Mouse (Mus musculus) MEL (cell line): ENCODE measurements around the gene Ism1. TPM values are rescaled to one million over a fixed set of nuclear protein-coding genes. Genes with fewer than 3 reads are reported as not detected.

Source experiments
- DNase-seq: peaks from one replicate; pipeline ENCODE4 v3.0.0; 2011; ENCODE audit warnings: low read depth, low spot score
- H3K27ac ChIP-seq: 2 replicates; pipeline ENCODE4 v1.5.1; 2012; ENCODE audit warnings: low read depth, mild to moderate bottlenecking, control low read depth, low read length, moderate library complexity; ENCODE audit not compliant: control insufficient read depth
- H3K27me3 ChIP-seq, 2 experiments: fragments of 150-350 bp in 1 of 2; sonication (generic) in 1 of 2; 2 replicates each; pipeline ENCODE4 v1.6.1; 2012; ENCODE audit warnings: low read length in 2 of 2, mild to moderate bottlenecking in 2 of 2, improper control_type of control experiment in 1 of 2, moderate library complexity in 1 of 2; ENCODE audit not compliant: insufficient read depth in 2 of 2, control insufficient read depth in 1 of 2
- H3K36me3 ChIP-seq, 2 experiments: 2 replicates each; pipeline ENCODE4 v1.6.1; 2012 to 2014; ENCODE audit warnings: low read length in 2 of 2, improper control_type of control experiment in 1 of 2, inconsistent platforms in 1 of 2, mild to moderate bottlenecking in 1 of 2; ENCODE audit not compliant: insufficient read depth in 2 of 2, control insufficient read depth in 1 of 2
- H3K4me1 ChIP-seq, 2 experiments: fragments of 150-350 bp in 1 of 2; sonication (generic) in 1 of 2; 2 replicates each; pipeline ENCODE4 v1.6.1; 2012; ENCODE audit warnings: low read length in 2 of 2, improper control_type of control experiment in 1 of 2, mild to moderate bottlenecking in 1 of 2; ENCODE audit not compliant: insufficient read depth in 2 of 2, control insufficient read depth in 1 of 2
- H3K4me3 ChIP-seq, 2 experiments: fragments of 150-350 bp in 1 of 2; sonication (generic) in 1 of 2; 2 replicates each; pipeline ENCODE4 v1.5.1; 2012; ENCODE audit warnings: low read depth in 2 of 2, low read length in 2 of 2, mild to moderate bottlenecking in 2 of 2, moderate library complexity in 2 of 2, control low read depth in 1 of 2, improper control_type of control experiment in 1 of 2; ENCODE audit not compliant: control insufficient read depth in 1 of 2, insufficient read depth in 1 of 2
- H3K79me2 ChIP-seq: 2 replicates; pipeline ENCODE4 v1.6.1; 2012; ENCODE audit warnings: mild to moderate bottlenecking, low read length, moderate library complexity; ENCODE audit not compliant: control insufficient read depth, poor library complexity, insufficient read depth
- H3K9ac ChIP-seq: 2 replicates; pipeline ENCODE4 v1.6.1; 2012; ENCODE audit warnings: low read depth, mild to moderate bottlenecking, control low read depth, low read length, moderate library complexity; ENCODE audit not compliant: control insufficient read depth, poor library complexity, severe bottlenecking
- H3K9me3 ChIP-seq: fragments of 150-350 bp; sonication (generic); replicated peaks from 2 replicates; pipeline ENCODE4 v1.6.1; 2012; ENCODE audit warnings: mild to moderate bottlenecking, low read length, improper control_type of control experiment, moderate library complexity; ENCODE audit not compliant: insufficient read depth
- BHLHE40 ChIP-seq: IDR thresholded peaks from 2 replicates; pipeline ENCODE4 v1.6.1; 2012; ENCODE audit warnings: low read depth, mild to moderate bottlenecking, inconsistent platforms, low read length, improper control_type of control experiment, borderline replicate concordance
- CTCF ChIP-seq, 3 experiments: IDR thresholded peaks in 2 of 3; conservative IDR thresholded peaks in 1 of 3; 2 replicates each; pipeline ENCODE4 v1.5.1; 2011 to 2012; ENCODE audit warnings: low read length in 3 of 3, low read depth in 2 of 3, mild to moderate bottlenecking in 2 of 3, improper control_type of control experiment in 1 of 3, inconsistent platforms in 1 of 3, mixed read lengths in 1 of 3, moderate library complexity in 1 of 3; ENCODE audit not compliant: control insufficient read depth in 1 of 3, insufficient read depth in 1 of 3, poor library complexity in 1 of 3, severe bottlenecking in 1 of 3
- ELF1 ChIP-seq: IDR thresholded peaks from 2 replicates; pipeline ENCODE4 v1.6.1; 2014; ENCODE audit warnings: low read depth, mild to moderate bottlenecking, inconsistent platforms, low read length, improper control_type of control experiment, moderate library complexity
- ETS1 ChIP-seq: IDR thresholded peaks from 2 replicates; pipeline ENCODE4 v1.6.1; 2012; ENCODE audit warnings: low read depth, mild to moderate bottlenecking, inconsistent platforms, low read length, improper control_type of control experiment, moderate library complexity
- GABPA ChIP-seq: IDR thresholded peaks from 2 replicates; pipeline ENCODE4 v1.6.1; 2012; ENCODE audit warnings: low read depth, mild to moderate bottlenecking, inconsistent platforms, low read length, improper control_type of control experiment, moderate library complexity
- GATA1 ChIP-seq: IDR thresholded peaks from 2 replicates; pipeline ENCODE4 v1.6.1; 2011; ENCODE audit warnings: low read depth, low read length, improper control_type of control experiment
- JUND ChIP-seq: IDR thresholded peaks from 2 replicates; pipeline ENCODE4 v1.6.1; 2011; ENCODE audit warnings: low read depth, mild to moderate bottlenecking, improper control_type of control experiment, low read length
- KAT2A ChIP-seq: conservative IDR thresholded peaks from 2 replicates; pipeline ENCODE4 v1.6.1; 2012; ENCODE audit warnings: low read depth, low read length, improper control_type of control experiment, inconsistent platforms
- MAX ChIP-seq: IDR thresholded peaks from 2 replicates; pipeline ENCODE4 v1.6.1; 2011; ENCODE audit warnings: low read length, improper control_type of control experiment
- NELFE ChIP-seq: IDR thresholded peaks from 2 replicates; pipeline ENCODE4 v1.6.1; 2011; ENCODE audit warnings: low read depth, low read length, improper control_type of control experiment
- POLR2A ChIP-seq, 2 experiments: IDR thresholded peaks; 2 replicates each; pipeline ENCODE4 v1.6.1; 2011 to 2012; ENCODE audit warnings: low read length in 2 of 2, mild to moderate bottlenecking in 2 of 2, control low read depth in 1 of 2, improper control_type of control experiment in 1 of 2, low read depth in 1 of 2, moderate library complexity in 1 of 2; ENCODE audit not compliant: control insufficient read depth in 1 of 2, insufficient read depth in 1 of 2, poor library complexity in 1 of 2
- RAD21 ChIP-seq: IDR thresholded peaks from 2 replicates; pipeline ENCODE4 v1.6.1; 2011; ENCODE audit warnings: mild to moderate bottlenecking, low read depth, low read length, improper control_type of control experiment
- SIN3A ChIP-seq: IDR thresholded peaks from 2 replicates; pipeline ENCODE4 v1.6.1; 2012; ENCODE audit warnings: low read length, improper control_type of control experiment, inconsistent platforms
- TAL1 ChIP-seq: IDR thresholded peaks from 2 replicates; pipeline ENCODE4 v1.6.1; 2012; ENCODE audit warnings: mild to moderate bottlenecking, inconsistent platforms, low read length, moderate library complexity, mixed read lengths
- UBTF ChIP-seq: IDR thresholded peaks from 2 replicates; pipeline ENCODE4 v1.6.1; 2012; ENCODE audit warnings: low read depth, mild to moderate bottlenecking, inconsistent platforms, low read length, improper control_type of control experiment, moderate library complexity, borderline replicate concordance; ENCODE audit not compliant: insufficient read depth
- ZC3H11A ChIP-seq: IDR thresholded peaks from 2 replicates; pipeline ENCODE4 v1.6.1; 2012; ENCODE audit warnings: low read depth, mild to moderate bottlenecking, inconsistent platforms, low read length, improper control_type of control experiment
- ZKSCAN1 ChIP-seq: IDR thresholded peaks from 2 replicates; pipeline ENCODE4 v1.6.1; 2012; ENCODE audit warnings: low read depth, mild to moderate bottlenecking, inconsistent platforms, low read length, improper control_type of control experiment, moderate library complexity
- polyA plus RNA-seq, 2 experiments: library from polyadenylated mRNA; stranded (reverse) in 1 of 2; unstranded in 1 of 2; fragments of >175 nt in 1 of 2; fragments of >200 nt in 1 of 2; gene quantifications; 2 replicates each; pipeline versions ENCODE4 v1.2.1 to v1.2.4; 2012; ENCODE audit warnings: low replicate concordance in 2 of 2, low read depth in 1 of 2; ENCODE audit not compliant: insufficient read length in 2 of 2, insufficient read depth in 1 of 2, missing spikeins in 1 of 2
- total RNA-seq: library from RNA; depleted of rRNA; stranded (reverse); fragments of 300-350 nt; gene quantifications from 2 replicates; pipeline ENCODE4 v1.2.3, GENCODE M21; 2012

Gene Ism1
- total and polyA plus RNA-seq, 3 experiments = not detected

DNA sequence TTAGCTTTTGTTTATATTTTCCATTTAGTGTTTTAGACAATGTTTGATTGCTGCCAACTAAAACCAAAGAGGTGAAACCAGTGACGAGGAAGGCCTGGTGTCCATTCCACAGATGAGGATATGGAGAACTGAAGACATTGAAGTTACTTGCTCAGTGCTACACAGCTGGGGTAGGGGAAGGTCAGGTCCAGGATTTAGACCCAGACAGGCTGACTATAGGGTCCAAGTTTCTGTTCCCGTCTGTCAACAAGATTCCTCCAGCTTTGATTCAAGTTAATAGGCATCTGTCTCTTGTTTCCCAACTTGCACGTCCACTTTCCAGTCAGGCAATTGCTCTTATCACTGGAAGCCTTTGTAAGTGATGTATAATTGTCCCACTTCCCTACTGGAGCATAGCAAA is 4.6 kb downstream of the Ism1 start:
- no peaks in the 10 kb centered on the region for H3K27me3 ChIP-seq
- no peaks in the 10 kb centered on the region for H3K79me2 ChIP-seq
- H3K4me3 ChIP-seq = no peak overlapping the region
- no peak overlapping the region for H3K27ac ChIP-seq
- H3K36me3 ChIP-seq = no peaks in the 10 kb centered on the region
- no peak overlapping the region for H3K9ac ChIP-seq
- H3K9me3 ChIP-seq = no peaks in the 10 kb centered on the region
- no peaks in the 10 kb centered on the region for H3K4me1 ChIP-seq
- TF ChIP-seq MAX = no peak
- no peak for TF ChIP-seq ZKSCAN1
- no peak for TF ChIP-seq POLR2A (IDR thresholded peaks at IDR 0.05; ENCODE audit: control insufficient read depth in 1 of 2, insufficient read depth in 1 of 2, low read depth in 1 of 2, low read length in 2 of 2, poor library complexity in 1 of 2)
- TF ChIP-seq ETS1 = no peak
- TF ChIP-seq GATA1 = no peak
- no peak for TF ChIP-seq KAT2A
- no peak for TF ChIP-seq CTCF (IDR thresholded peaks at IDR 0.05 in 2 of 3, conservative IDR thresholded peaks at IDR 0.05 in 1 of 3; ENCODE audit: control insufficient read depth in 1 of 3, insufficient read depth in 1 of 3, low read depth in 2 of 3, low read length in 3 of 3, poor library complexity in 1 of 3, severe bottlenecking in 1 of 3)
- TF ChIP-seq TAL1 = no peak
- TF ChIP-seq SIN3A = no peak
- no peak for TF ChIP-seq BHLHE40
- no peak for TF ChIP-seq ELF1
- TF ChIP-seq RAD21 = no peak
- no peak for TF ChIP-seq GABPA
- no peak for TF ChIP-seq JUND
- TF ChIP-seq ZC3H11A = no peak
- DNase-seq = no peak

GRCm38 (mm10) chr2:139689442-139690003 is 11.5 kb downstream of the Ism1 start:
- Histone ChIP-seq H3K27me3 (no peaks in the 10 kb centered on the region), H3K79me2 (no peaks in the 10 kb centered on the region), H3K9ac (no peak overlapping the region), H3K4me3 (no peak overlapping the region), H3K27ac (no peak overlapping the region)
- DNase-seq = no peak
- TF ChIP-seq NELFE (no peak), SIN3A (no peak), UBTF (no peak), JUND (no peak)
- TF ChIP-seq, all 39 proteins: peak for 0
- Histone ChIP-seq H3K4me1 (no peaks in the 10 kb centered on the region), H3K9me3 (no peaks in the 10 kb centered on the region), H3K36me3 (no peaks in the 10 kb centered on the region)
